Mouse (Mus musculus): ENCODE measurements around the gene Mmp24.

DNA sequence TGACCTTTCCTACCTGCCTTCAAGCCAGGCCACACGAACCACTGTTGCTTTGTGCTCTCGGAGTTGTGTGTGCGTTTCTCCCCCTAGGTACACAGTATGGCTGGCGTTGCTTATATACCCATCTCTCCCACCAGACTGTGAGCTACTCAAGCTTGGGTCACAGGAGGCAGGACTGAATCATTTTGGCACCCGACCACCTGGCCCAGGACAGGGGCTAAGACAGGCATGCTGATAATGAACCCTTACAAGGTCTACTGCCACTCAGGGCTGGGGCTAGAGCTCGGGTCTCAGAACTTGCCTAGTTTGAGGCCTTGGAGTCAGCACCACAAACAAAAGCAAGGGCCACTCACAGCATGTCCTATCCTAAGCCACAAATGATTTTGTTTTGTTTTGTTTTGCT lies 86.4 kb downstream of the Mmp24 start:
- TF ChIP-seq POLR2A (IDR thresholded peaks at IDR 0.05; ENCODE audit: low read depth, low read length) (no peak), CTCF (conservative IDR thresholded peaks at IDR 0.05; ENCODE audit: insufficient read depth, insufficient read length, low read depth, low read length) (no peak)
